Mouse (Mus musculus): Measurements from ENCODE around the gene Pard3.
A peak's percentile ranks its signal among the peaks of the same experiment; 100 is the strongest.

The Pard3 gene

DNA sequence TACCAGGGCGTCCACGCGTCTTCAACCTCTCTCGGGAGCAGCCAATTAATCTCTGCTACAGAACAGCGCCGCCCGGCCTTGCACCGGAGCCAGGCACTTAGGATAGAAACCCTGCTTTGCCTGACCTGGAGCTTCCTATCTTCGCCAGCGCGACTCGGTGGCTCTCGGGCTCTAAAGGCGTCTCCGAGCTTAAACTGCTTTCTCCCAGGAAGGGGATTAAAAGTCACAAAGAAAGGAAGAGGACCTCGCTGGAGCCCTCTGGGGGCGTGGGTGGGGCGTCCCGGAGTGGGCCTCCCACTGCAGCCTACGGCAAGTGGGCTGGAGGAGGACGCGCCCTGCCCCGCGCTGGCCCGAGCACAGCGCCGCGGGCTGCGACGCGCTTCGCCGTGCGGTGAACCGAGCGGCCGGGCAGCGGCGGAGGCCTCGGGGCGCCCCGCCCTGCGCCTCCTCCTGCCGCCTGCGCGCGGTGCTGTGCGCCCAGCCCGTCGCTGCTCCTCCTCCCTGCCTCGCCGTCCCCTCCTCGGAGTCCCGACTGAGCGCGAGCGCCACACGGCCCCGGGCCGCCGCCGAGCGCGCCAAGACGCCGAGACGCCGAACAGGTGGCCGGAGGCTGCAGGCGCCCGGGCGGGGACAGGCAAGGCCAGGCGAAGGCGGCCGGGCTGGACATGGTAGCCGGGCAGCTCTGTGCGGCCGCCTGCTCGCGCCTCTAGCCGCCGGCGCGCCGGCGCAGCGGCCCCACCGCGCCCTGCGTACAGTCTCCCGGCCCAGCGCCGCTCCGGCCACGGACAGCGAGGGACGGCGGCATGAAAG is at the start of gene Pard3:
Gene Pard3, plus strand, starts transcription at position 343 of the 810 bp plus-strand sequence.
- no peak for DNase-seq (ENCODE audit: low read depth, low spot score)

DNA sequence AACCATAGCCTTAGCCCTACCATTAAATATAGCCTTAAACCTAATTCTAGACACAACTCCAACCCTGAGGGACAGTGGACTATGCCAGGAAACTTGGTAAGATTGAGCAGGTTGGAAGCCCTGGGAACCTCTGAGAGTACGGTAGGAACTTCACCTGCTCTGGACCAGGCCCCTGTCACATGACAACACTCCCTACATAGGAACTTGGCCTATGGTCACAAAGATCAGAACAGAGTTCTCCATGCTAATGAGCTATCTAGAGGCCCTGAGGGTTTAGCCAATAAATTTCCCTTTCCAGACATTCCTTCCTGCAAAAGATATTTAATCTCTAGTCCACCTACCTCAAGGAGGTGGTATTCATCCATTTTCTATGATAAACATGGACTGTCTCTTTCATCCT is 41.9 kb upstream of the Pard3 start:
- no peak for DNase-seq (ENCODE audit: low read depth, low spot score)

DNA sequence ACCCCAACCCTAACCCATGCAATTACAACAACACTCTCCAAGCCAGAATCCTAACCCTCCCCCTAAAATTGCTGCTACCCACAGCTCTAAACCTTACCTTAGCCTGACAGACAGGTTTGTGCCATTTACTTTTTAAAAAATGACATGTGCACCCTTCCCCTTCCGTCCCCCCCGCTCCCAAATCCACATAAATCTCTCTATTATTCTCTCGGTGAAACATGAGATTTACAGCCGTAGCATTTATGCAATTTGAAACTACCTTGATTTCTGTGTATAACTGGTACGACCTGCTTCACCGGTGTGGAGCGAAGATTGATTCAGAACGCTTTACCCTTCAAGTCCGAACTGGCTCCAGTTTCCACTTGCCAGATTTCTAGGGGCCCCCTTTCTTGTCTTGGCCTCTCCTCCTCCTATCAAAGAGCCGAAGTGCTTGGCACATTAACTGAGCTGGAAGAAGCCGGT is 38.4 kb upstream of the Pard3 start:
- no peak for DNase-seq (ENCODE audit: low read depth, low spot score)

DNA sequence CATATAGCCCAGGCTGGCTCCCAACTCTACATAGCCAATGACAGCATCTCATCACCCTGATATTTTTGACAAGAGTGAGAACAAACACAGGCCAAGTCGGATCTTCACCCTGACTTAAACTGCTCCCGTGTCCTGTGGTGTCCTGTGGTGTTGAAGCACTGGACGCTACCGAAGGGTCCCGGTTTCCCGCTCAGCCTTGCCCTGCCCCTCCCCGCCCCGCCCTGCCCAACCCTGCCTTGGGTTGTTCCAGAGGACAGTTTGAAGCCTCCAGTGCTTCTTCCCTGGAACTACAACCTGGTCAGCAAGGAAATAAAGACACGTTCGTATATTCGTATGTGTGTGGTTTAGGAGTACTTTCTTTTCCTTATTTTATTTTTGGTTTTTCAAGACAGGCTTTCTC is 37.9 kb upstream of the Pard3 start:
- DNase-seq (ENCODE audit: low read depth, low spot score) = no peak

DNA sequence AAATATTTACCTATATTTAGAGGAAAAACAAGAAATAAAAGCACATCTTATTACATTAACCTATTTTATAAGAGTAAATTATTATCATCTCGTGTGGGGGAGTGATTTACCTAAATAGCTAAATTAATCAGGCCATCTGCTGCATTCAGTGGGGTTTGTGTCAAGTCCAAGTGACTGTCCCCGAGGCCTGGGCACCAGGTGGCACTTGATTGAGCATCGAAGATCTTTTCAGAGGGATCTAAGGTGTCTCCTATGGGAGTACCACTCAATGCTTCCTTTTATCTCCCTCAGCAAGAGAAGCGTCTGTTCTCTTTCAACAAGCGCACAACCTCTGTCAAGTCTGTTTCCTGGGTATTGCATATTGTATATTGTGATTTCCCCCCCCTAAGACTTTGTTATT is 32.2 kb upstream of the Pard3 start:
- no peak for DNase-seq (ENCODE audit: low read depth, low spot score)

DNA sequence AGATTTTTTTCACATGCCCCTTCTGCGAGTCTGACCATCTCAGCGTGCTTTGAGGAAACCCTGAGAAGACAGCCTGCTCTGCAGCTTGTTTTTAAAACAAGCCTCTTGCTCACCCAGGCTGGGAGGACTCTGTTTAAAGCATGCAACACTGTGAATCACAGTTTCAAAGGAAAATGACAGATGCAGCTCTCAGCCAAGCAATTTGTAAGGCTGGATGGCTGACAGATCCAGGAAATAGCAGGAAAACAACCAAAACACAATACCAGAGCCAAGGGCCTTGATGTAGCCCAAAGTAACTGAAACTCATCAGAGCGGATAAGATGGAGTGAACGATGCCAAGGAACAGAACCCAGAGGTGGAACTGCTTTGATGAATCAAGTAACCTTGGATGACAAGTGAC is 24.8 kb upstream of the Pard3 start:
- peak; percentile 76 for DNase-seq (ENCODE audit: low read depth, low spot score)

DNA sequence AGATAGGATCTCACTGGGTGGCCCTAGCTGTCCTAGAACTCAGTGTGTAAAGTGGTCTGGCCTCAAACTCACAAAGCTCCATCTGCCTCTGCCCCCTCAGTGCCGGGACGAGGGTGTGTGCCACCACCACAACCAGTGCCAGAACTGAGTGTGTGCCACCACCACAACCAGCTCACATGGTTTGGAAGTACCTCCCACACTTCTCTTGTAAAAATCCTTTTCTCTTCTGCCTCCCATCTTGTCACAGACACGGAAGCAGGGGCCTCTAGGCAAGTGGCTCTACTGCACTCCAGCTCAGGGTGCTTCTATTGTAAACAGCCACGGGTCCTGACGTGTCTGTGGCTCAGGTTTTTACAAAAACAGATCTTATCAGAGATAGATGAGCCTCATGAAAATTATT is 13.7 kb upstream of the Pard3 start:
- no peak for DNase-seq (ENCODE audit: low read depth, low spot score)

DNA sequence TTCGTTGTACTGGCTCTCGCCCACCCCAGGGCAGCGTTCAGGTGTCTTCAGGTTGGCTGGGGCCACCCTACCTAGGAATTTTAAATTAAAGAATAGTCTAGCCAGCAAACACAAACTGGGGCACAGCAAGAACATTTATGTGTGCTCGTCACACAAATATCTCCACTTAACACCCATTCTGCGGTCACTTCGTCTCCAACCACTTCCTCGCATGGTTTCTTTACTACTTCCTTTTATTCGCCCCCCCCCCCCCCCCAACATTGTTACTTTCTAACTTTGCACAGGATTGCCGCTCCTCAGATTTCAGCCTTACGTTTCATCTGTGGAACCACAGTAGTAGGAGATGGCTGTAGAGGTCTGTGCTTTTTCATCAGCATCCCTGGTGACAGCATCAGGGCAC is 11.6 kb upstream of the Pard3 start:
- no peak for DNase-seq (ENCODE audit: low read depth, low spot score)

DNA sequence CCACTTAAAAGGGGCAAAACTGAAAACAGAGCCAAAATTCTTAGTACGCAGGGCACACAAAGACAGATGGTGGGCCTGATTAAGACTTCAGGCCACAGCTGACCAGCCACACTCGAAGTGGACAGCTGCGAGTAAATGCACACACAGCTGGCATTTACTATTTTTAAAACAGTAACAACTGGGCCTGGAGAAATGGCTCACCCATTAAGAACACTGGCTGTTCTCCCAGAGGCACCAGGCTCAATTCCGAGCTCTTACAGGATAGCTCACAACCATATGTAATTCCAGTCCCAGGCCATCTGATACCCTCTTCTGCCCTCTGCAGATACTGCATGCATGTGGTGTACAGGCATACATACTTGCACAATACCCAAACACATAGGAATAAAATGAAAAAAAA is 8.6 kb upstream of the Pard3 start:
- DNase-seq (ENCODE audit: low read depth, low spot score) = no peak

DNA sequence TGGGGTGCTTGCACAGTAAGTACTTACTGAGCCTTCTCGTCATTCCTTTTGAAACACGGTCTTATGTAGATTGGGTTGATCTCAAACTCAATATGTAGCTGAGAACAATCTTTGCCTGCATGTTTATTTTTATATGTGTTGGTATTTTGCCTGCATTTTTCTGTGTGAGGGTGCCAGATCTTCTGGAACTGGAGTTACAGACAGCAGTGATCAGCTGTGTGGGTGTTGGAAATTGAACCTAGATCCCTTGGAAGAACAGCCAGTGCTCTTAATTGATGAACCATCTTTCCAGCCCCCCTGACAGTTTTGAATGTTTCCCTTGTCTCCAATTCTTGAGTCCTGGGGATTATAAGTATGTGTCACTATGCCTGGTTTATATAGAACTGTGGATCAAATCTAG is 4.9 kb upstream of the Pard3 start:
- DNase-seq (ENCODE audit: low read depth, low spot score) = no peak

DNA sequence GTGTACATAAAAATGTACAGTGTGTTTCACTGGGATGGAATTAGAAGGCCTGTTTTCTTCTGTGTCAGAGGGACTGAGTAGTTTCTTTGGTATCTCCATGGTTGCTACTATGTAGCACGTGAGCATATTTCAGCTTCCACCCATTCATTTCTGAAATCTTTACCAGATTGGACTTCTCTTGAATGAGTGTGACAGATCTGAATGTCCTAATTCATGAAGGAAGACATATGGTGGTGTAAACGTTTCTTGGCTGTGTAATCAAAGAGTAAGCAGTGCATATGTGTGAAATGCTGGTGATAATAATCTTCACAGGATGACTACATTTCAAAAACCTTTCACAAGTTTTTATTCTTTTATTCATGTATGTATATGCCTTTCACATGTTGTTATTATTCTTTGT is 3.9 kb upstream of the Pard3 start:
- no peak for DNase-seq (ENCODE audit: low read depth, low spot score)

DNA sequence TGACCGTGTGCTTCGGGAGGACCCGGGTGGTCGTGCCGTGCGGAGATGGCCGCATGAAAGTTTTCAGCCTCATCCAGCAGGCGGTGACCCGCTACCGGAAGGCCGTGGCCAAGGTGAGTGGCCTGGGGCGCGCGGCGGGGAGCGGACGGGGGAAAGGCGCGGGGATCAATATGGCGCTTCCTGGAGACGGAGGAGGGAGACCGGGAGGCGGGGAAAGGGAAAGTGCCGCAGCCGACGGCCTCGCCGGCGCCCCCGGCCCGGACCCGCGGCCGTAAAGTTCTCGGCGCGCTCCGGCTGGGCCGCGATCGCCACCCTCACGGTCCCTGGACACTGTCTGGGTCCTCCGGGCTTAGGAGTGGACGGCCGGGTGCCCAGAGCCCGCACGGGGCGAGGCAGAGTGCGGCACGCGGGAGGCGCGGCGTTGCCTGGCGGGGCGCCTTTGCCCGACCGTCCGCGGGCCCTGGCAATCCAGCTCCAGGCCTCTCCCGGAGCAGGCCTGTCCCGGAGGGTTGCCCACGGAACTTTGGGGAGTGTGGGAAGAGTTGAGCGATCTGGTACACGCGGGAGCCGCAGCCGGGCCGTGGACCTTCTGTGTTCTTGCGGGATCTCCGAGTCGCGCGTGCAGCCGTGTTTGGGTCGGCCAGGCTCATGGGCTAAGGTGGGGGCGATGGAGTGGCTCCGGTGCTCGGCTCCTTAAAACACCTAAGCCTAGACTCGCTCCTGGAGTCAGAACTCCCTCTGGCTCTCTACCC is 844 bp downstream of the Pard3 start:
- DNase-seq (ENCODE audit: low read depth, low spot score) = no peak

DNA sequence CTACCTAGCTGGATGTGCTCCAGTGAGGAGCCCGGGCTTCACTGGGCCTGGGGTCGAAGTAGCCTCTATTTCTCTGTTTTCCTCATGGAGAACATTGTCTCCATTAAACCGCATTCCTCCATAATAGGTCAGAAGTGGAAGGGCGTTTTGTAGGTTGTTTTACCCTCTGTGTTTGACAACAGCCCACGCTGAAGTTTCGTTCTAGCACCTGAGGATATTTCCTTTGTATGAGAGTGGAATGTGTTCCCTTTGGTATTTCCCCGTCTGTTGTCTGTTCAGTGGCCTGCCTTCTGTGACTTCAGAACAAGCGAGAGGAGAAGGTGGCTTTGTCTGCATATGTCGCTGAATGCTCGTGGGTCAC is 1.4 kb downstream of the Pard3 start:
- DNase-seq (ENCODE audit: low read depth, low spot score) = no peak

DNA sequence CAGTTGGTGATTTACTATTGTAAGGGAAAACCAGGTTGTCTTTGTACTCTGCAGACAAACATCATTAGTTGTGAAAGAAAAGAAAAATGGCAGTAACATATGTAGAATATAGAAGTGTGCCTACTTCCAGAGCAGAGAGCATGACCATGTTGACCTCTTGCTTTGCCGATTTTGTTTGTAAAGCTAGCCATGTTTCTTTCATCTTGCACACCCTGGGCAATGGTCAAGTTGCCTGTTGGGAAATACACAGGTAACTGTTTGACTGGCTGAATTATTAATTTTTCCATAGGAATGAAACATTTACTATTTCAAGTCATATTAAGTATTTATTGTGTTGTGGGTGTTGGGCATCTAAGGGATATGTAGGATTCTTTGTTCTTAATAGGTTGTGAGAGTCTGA is 2.1 kb downstream of the Pard3 start:
- no peak for DNase-seq (ENCODE audit: low read depth, low spot score)

DNA sequence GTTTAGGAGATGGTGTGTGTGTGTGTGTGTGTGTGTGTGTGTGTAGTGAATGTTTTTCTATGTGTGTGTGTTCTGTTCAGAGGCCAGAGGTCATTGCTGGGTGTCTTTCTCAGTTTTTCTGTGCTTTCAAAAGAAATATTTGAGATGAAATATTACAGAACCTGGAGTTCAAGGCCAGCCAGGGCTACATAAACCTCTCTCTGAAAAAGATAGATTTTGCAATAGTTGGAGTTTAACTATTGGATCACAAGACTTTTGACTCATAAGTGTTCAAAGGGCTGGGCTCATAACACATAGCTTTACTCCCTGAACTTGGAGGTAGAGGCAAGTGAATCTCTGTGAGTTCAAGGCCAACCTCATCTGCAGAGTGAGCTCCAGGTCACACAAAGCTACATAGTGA is 2.8 kb downstream of the Pard3 start:
- no peak for DNase-seq (ENCODE audit: low read depth, low spot score)

DNA sequence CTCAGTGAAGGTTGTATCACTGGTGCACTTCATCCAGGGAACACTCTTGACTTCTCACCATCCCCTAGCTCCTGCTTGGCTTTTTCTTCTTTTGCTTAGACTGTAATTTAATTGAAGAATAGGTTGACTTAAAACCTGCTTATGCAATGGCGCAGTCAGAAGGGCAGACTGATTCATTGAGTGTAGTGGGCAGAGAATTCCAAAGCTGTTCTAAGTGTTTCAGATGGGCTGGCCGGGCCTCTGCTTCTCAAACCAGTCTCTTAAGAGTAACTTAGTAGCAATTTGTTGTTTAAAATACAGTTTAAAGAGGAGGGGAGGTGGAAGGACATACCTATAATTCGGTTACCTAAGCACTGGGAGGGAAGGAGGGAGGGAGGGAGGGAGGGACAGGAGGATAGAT is 5.0 kb downstream of the Pard3 start:
- DNase-seq (ENCODE audit: low read depth, low spot score) = no peak

DNA sequence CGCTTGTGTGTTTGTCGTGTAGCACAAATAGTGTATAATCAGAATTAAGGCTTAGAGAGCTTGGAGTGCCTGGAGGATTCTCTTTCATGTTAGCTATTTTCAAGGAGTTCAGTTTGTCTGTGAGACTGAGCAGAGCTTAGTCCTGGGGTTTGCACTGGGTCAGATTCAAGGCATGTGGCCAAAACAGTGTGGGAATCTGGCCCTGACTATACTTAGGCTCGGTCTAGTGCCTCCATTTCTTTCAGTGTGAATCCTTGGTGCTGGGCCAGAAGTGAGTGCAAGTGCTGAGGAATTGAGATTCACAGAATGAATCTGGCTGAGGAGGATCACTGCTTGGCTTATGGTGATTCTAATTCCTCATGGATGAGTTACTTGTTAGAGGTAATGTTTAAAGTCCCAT is 6.5 kb downstream of the Pard3 start:
- no peak for DNase-seq (ENCODE audit: low read depth, low spot score)

DNA sequence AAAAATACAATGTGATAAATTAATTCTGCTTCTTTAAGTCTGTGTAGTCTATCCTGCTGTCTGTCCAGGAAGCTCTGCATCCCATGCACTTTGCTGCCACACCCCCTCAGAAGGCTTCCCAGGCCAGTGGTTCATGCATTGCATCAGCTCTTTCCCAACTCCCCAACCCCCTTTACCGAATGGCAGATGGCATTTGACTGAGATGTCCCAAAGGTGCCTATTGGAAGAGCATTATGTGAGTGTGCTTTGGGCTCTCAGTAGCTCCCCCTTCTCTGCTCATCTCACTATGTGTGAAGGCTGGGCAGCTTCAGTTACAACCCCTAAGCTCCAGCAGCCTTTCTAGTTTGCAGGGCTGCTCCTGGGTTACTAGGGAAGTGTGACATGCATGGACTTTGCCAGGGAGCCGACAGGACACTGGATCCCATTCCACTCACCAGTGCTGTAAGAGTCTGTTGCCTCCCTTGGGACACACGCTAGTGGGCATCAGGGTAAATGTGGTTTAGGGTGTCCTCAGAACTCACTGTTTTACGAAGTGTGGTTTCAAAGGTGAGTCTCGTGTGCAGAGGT is 9.4 kb downstream of the Pard3 start:
- DNase-seq (ENCODE audit: low read depth, low spot score) = no peak

DNA sequence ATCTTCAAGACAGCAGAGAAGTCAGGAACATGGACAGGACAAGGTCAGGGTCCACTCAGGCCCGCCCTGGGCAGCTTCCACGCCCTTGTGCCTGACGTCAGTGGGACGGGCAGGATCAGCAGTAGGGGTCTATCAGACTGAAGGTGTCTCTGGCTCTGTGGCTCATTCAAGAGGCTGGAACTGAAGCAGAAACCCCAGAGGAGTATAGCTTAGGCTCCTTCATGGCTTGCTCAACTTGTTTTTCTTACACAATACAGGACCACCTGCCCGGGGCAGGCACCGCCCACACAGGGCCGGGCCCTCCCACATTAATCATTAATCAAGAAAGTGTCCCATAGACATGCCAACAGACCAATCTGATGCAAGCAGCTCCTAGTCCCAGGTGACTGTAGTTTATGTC is 12.8 kb downstream of the Pard3 start:
- DNase-seq (ENCODE audit: low read depth, low spot score) = no peak

DNA sequence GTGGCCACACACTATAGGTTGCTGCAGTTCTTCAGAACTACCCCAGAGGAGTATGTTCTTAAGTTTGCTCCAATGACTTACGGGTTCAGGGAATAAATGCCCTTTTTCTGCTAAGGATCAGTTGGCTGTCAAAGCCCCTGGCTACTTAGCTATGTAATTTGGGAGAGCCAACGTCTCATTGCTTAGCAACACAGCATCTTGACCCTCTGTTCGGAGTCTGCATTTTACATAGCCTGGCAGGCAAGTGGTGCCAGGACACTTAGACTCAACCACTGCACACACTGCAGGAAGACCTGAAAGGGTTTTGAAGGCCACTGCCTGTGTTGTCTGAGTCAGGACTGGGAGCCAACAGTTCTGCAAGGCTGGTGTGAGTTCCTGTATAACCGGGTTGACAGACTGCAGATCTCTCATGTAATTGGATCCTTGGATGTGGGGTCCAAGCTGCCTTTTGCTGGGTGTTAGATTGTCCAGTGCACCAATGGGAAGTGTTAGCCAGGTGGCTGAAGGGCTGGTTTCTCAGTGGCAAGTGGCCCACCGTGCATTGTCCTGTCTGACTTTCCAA is 15.6 kb downstream of the Pard3 start:
- DNase-seq (ENCODE audit: low read depth, low spot score) = no peak

DNA sequence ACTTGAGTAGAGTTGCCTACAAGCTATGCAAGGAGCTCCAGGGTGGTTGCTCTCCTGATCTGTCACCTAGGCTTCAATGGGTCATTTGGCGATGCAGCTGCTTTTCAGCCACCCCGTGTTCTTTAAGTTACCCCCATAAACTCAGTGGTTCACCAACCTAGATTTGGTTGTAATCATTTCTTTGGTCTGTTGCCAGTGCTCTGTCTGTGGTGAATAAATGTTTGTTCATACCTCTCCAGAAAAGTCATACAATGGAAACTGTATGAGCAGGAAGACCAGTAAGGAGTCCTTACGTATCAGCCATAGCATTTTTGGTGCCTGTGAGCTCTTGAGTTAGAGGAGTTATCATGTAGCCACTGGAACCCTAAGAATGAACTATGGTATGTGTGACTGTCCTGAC is 17.6 kb downstream of the Pard3 start:
- no peak for DNase-seq (ENCODE audit: low read depth, low spot score)

DNA sequence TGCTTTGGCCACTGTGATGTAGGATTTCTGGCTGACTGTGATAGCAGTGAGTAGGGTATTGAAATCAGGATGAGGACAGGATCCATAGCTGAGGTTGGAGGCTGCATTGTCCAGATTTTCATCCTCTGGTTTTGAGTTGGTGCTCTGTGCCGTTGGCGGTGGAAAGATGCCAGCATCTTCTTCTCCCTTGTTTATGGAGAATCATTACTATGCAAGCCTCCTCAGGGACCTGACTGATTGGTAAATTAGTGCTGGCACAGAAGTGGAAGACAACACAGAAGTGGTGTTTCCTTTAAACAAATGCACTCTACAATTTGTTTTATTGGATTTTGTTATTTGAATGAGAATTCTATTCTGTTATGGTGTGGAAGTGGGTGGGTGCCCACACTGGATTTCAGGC is 18.8 kb downstream of the Pard3 start:
- DNase-seq (ENCODE audit: low read depth, low spot score) = no peak

DNA sequence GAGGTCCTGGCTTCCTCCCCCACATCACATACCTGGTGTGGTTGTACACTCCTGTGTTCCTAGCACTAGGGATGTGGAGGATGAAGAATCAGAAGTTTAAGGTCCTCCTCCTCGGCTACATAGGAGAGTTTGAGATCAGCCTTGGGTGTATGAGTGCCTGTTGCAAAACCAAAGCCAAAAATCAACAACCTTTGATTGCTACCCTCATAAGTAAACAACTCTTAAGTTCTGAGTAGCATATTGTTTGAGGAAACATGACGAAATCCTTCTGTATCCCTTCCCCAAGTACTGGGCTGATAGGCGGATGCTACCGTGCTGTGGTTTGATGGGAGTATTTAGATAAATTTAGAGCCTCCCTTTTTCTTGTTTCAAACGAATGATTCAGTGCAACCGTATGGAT is 20.9 kb downstream of the Pard3 start:
- no peak for DNase-seq (ENCODE audit: low read depth, low spot score)
